Mouse (Mus musculus): Measurements from ENCODE around the gene Igsf9.

Igsf9 gene

GRCm38 (mm10) chr1:172481540-172482280 is at the start of gene Igsf9:
TSS of gene Igsf9 (plus strand) at chr1:172481788.
- peak; percentile 85 for DNase-seq

GRCm38 (mm10) chr1:172431836-172432586 is 49.6 kb upstream of the Igsf9 start:
- no peak for DNase-seq

DNA sequence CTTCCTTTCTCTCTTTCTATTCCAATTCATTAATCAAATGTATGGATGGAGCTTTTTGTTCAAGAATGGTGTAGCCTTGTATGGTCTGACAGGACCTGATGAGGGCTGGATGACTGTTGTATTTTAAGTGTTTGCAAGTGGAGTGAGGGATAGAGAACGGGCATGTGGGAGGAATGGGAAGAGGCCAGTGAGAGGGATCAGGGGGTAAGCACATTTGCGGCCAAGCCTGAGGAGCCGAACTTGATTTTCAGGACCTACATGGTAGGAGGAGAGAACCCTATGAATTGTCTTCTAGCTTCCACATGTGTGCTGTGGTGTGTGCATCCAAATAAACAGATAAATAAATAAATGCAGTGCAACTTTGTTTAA is 49.0 kb upstream of the Igsf9 start:
- DNase-seq: no peak

DNA sequence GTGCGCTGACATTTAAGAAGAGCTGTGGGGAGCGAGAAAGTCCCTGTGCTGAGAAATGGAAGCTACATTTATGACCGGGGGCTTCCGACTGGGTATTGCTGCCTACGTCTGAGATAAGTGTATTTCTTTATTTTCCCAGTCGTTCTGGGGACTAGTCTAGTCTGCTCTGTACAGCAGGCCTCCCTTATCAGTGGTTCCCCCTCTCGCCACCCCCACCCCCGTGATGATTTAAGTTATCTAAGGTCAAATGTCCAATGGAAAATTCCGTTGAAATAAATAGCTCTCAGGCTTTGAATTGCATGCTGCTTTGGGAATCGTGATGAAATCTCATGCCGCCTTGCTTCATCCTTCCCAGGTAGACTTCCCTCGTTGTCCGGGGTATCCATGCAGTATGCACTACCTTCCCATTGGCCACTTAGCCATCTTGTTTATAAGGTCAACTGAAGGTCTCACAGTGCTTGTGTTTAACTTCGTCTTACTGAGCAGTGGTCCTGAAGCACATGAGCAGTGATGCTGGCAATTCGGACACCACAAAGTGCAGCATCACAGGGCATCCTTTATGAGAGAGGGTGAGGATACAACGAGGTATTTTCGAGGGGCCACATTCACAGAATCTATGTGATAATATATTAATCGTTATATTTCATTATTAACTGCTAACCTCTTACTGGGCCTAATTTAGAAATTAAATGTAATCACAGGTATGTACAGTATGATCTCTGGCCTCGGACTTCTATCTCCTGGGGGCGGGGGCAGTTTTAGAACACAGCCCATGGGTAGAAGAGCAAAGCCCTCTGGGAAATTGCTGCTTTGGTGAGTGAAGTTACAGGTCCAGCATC is 48.4 kb upstream of the Igsf9 start:
- DNase-seq: no peak

GRCm38 (mm10) chr1:172433851-172434165 is 47.8 kb upstream of the Igsf9 start:
- no peak for DNase-seq

- no peak for DNase-seq
These were observed 44.8 kb upstream of the Igsf9 start for GRCm38 (mm10) chr1:172436785-172437184.

DNA sequence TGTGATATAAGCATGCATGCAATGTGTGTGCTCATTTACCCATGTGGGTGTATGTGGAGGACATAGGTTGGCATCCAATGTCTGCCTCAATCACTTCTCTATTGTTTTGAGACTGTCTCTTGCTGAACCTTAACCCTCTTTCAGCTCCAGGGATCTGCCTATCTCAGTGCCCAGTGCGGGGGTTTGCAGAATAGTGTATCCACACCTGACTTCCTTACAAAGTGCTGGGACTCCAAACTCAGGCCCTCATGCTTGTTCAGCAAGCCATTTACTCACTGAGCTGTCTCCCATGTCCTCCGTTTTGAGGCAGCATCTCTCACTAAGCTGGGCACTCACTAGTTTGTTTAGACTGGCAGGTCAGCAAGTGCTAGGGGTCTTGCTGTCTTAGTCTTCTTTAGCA is 43.0 kb upstream of the Igsf9 start:
- DNase-seq: no peak

GRCm38 (mm10) chr1:172440521-172440920 is 41.1 kb upstream of the Igsf9 start:
- DNase-seq: no peak

- DNase-seq: no peak
These were observed 39.6 kb upstream of the Igsf9 start for GRCm38 (mm10) chr1:172441935-172442445.

DNA sequence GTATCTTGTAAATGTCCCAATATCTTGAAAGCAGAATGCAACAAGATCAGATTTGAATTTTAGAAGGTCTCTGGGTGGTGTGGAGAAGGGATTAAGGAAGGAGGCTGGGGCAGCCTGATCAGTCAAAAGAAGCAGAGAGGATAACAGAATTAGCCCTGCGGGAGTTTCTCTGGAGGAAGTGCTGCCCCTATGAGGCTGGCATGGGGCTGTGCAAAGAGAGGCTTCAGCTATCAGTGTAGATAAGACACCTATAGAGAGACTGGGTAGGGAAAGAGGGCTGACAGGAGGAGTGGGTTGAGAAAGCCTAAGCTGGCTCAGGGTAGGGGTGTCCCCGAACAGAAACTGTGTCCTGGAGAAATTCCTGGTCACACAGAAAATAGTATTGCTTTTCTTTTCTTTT is 31.4 kb upstream of the Igsf9 start:
- DNase-seq: no peak

DNA sequence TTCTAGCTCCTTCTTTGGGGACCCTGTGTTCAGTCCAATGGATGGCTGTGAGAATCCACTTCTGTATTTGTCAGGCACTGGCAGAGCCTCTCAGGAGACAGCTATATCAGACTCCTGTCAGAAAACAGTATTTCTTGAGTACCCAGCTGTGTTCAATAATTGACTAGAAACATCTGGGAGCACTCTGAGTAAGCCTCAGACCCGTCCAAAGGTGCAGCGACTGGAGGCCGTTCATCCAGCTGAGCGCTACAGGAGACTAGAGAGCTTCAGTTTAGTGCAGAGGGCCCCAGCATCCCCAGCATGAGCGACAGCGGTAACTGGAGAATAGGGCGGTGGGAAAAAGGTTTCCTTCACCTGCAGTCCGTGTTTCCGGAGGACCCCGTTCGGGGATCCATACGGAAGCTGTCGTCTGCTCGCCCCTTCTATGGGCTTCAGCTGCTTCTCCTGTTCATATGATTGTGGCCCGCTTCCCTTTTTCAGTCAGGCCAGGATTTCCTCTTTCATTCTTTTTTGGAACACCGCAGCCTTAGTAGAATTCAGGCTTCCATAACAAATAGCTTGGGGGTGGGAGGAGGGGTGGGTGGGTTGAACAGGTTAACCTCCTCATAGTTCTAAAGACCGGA is 30.6 kb upstream of the Igsf9 start:
- DNase-seq: no peak

DNA sequence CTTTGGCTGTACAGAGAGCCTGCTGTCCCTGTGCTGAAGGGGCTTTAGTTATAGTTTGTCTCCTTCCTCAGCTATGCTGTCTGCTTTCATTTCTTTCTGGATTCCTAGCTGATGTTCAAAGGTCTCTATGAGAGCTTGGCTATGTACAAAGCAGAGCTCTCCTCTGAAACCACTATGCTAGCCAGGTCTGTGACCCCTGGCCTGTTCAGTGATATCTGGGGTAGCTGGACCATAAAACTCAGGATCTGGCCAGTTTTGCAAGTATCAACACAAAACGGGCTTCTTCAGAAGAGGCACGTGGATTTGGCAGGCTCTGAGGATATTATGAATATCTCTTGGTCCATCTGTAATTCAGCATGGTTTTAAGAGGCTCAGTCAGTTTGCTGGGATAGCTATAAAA is 28.7 kb upstream of the Igsf9 start:
- no peak for DNase-seq

GRCm38 (mm10) chr1:172453810-172454209 is 27.8 kb upstream of the Igsf9 start:
- DNase-seq: no peak

GRCm38 (mm10) chr1:172455416-172455815 is 26.2 kb upstream of the Igsf9 start:
- DNase-seq: peak in 1 of 2 experiments; percentile 16

- DNase-seq: no peak
These were observed 25.4 kb upstream of the Igsf9 start for GRCm38 (mm10) chr1:172456001-172456677.

GRCm38 (mm10) chr1:172457196-172457595 is 24.4 kb upstream of the Igsf9 start:
- DNase-seq: no peak

DNA sequence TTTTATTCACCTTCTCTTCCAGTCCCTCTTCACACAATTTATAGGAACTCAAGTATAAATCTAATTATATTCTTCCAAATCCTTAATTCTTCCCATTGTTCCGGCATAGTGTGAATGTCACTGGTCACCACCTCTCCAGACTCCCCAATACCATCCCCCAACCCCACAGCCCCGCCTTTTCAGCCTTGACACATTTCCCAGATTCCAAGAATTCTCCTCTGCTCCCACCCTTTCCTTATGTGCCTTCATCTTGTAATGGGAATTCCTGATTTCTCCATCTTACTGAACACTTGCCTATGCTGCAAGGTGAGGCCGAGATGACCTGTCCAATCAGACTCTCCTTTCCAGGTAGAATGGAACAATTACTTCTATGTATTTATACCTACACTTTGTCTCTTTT is 23.5 kb upstream of the Igsf9 start:
- no peak for DNase-seq

DNA sequence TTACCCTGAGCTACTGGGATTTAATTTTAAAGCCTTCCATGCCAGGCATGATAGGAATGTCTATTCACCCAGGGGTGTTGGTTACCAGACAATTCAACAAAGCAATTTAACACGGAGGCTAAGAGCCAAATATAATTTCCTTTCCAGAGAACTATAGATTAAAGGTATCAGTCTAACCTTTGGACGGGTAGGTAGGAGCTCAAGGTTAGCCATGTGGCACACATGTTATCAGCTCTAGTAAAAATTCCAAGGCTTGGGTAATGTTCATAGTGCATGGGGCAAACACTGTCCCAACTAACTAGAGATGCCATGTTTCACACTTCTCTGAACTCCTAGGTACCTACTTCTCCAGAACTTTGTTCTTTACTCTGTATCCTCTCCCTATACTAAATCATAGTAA is 20.0 kb upstream of the Igsf9 start:
- DNase-seq: no peak

DNA sequence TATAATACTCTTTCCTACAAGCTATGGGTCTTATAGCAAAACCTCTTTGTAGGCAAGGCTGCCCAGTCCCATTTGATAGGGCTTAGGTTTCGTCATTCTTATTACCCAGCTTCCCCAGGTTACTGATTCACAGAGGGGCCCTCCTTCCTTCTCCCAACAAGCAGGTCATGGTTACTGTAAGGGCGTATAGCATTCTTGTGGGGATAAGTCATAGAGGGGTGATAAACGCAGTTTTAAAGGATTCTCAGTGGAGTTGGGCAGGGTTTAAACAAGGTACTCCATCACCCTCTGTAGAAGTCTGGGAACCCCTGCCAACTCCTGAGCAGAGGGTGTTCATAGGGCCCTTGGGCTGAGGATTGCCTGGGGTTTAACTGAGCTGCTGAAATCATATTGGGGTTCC is 19.1 kb upstream of the Igsf9 start:
- DNase-seq: no peak

GRCm38 (mm10) chr1:172463387-172464333 is 17.9 kb upstream of the Igsf9 start:
- no peak for DNase-seq

- DNase-seq: no peak
These were observed 13.2 kb upstream of the Igsf9 start for GRCm38 (mm10) chr1:172468301-172468877.

Data from spleen, adult 18-20 months (tissue).